ENCODE assay signal across 29 mouse cellular contexts in genomic region chrX:144338355-144338754, GRCm38 (mm10). TPM values are rescaled to one million over a fixed set of nuclear protein-coding genes. Genes with fewer than 3 reads are reported as not detected.
A peak's percentile ranks its signal among the peaks of the same experiment; 100 is the strongest.
DNase-seq lines count a peak whose midpoint lies in the region; ATAC-seq and TF ChIP-seq lines count a peak whose summit lies in the region.
"Had no signal": no experiment of that assay in that cellular context is flagged by ENCODE, and none has a peak within 500 bp of the region (broad histone marks: within the 10 kb centered on the region; RNA-seq: fewer than 3 reads in every experiment).

No protein-coding gene starts in this region.

- H3K4me3 ChIP-seq in liver, adult 2 months (ENCODE audit: insufficient read depth, low read depth, low read length) = no peak overlapping the region
- H3K4me3 ChIP-seq in liver, postnatal 0 days (ENCODE audit: low read depth, low read length) = no peak overlapping the region
- H3K4me3 ChIP-seq in MEL (ENCODE audit: control insufficient read depth in 1 of 2, insufficient read depth in 1 of 2, low read depth in 2 of 2, low read length in 2 of 2) = no peak overlapping the region
- H3K4me3 ChIP-seq in forebrain, embryonic 14.5 days (ENCODE audit: low read depth, low read length) = no peak overlapping the region
- H3K4me3 ChIP-seq: forebrain, embryonic 13.5 days; heart, embryonic 13.5 days; limb, embryonic 12.5 days; myocyte; neural tube, embryonic 12.5 days had no signal

- H3K27ac ChIP-seq in liver, adult 2 months (replicated peaks; ENCODE audit: insufficient read depth, low read depth, low read length) = no peak overlapping the region
- H3K27ac ChIP-seq in liver, postnatal 0 days (ENCODE audit: low read depth) = no peak overlapping the region
- H3K27ac ChIP-seq in MEL (ENCODE audit: control insufficient read depth, low read depth, low read length) = no peak overlapping the region
- H3K27ac ChIP-seq in forebrain, embryonic 14.5 days (ENCODE audit: low read depth, low read length) = no peak overlapping the region
- H3K27ac ChIP-seq: forebrain, embryonic 13.5 days; heart, embryonic 13.5 days; hindbrain, embryonic 14.5 days; limb, embryonic 12.5 days; neural tube, embryonic 12.5 days had no signal

- TF ChIP-seq POLR2A in liver, adult 2 months (IDR thresholded peaks at IDR 0.05; ENCODE audit: extremely low read depth, insufficient read depth, low read length) = no peak
- no peak for TF ChIP-seq POLR2A in MEL (IDR thresholded peaks at IDR 0.05; ENCODE audit: control insufficient read depth in 1 of 2, insufficient read depth in 1 of 2, low read depth in 1 of 2, low read length in 2 of 2, poor library complexity in 1 of 2)

- H3K4me2 ChIP-seq in liver, postnatal 0 days (ENCODE audit: low read depth, low read length) = no peak overlapping the region
- no peak overlapping the region for H3K4me2 ChIP-seq in forebrain, embryonic 14.5 days (ENCODE audit: low read length)
- H3K4me2 ChIP-seq: forebrain, embryonic 13.5 days; heart, embryonic 13.5 days; hindbrain, embryonic 14.5 days; limb, embryonic 12.5 days; liver, embryonic 11.5 days; midbrain, embryonic 11.5 days; neural tube, embryonic 12.5 days had no signal

- no peak overlapping the region for H3K9ac ChIP-seq in liver, adult 2 months (ENCODE audit: low read depth, low read length)
- H3K9ac ChIP-seq in liver, postnatal 0 days (replicated peaks) = no peak overlapping the region
- no peak overlapping the region for H3K9ac ChIP-seq in MEL (ENCODE audit: control insufficient read depth, low read depth, low read length, poor library complexity, severe bottlenecking)
- no peak overlapping the region for H3K9ac ChIP-seq in forebrain, embryonic 14.5 days (ENCODE audit: low read length)
- H3K9ac ChIP-seq: forebrain, embryonic 13.5 days; heart, embryonic 13.5 days; hindbrain, embryonic 14.5 days; limb, embryonic 12.5 days; neural tube, embryonic 12.5 days had no signal

- no peaks in the 10 kb centered on the region for H3K36me3 ChIP-seq in liver, adult 2 months (ENCODE audit: control insufficient read depth, insufficient read depth, low read length)
- no peaks in the 10 kb centered on the region; the same call in 1 of the 2 replicates for H3K36me3 ChIP-seq in liver, postnatal 0 days (replicated peaks; ENCODE audit: insufficient read depth, low read length)
- H3K36me3 ChIP-seq in MEL (ENCODE audit: control insufficient read depth in 1 of 2, insufficient read depth in 2 of 2, low read length in 2 of 2) = peaks cover 7 to 10% of the 10 kb centered on the region in 2 experiments
- no peaks in the 10 kb centered on the region for H3K36me3 ChIP-seq in splenic B cell, adult 2 months (ENCODE audit: control insufficient read depth, insufficient read depth, low read length, poor library complexity, severe bottlenecking)
- H3K36me3 ChIP-seq in forebrain, embryonic 14.5 days (ENCODE audit: control insufficient read depth, insufficient read depth, low read length) = no peaks in the 10 kb centered on the region
- H3K36me3 ChIP-seq: heart, embryonic 13.5 days; limb, embryonic 12.5 days; neural tube, embryonic 12.5 days had no signal

- H3K9me3 ChIP-seq in liver, postnatal 0 days (ENCODE audit: low read length) = no peaks in the 10 kb centered on the region
- no peaks in the 10 kb centered on the region for H3K9me3 ChIP-seq in MEL (replicated peaks; ENCODE audit: insufficient read depth, low read length)
- no peaks in the 10 kb centered on the region for H3K9me3 ChIP-seq in forebrain, embryonic 14.5 days (replicated peaks; ENCODE audit: control insufficient read depth, low read length)
- H3K9me3 ChIP-seq: forebrain, embryonic 13.5 days; G1E; heart, embryonic 13.5 days; limb, embryonic 12.5 days; neural tube, embryonic 12.5 days had no signal

- no peak for TF ChIP-seq RAD21 in MEL (IDR thresholded peaks at IDR 0.05; ENCODE audit: low read depth, low read length)

- H3K27me3 ChIP-seq in liver, adult 2 months (ENCODE audit: control insufficient read depth, insufficient read depth, low read length) = no peaks in the 10 kb centered on the region
- H3K27me3 ChIP-seq in liver, postnatal 0 days (ENCODE audit: insufficient read depth, low read length) = no peaks in the 10 kb centered on the region
- no peaks in the 10 kb centered on the region for H3K27me3 ChIP-seq in MEL (ENCODE audit: control insufficient read depth in 1 of 2, insufficient read depth in 2 of 2, low read length in 2 of 2)
- no peaks in the 10 kb centered on the region for H3K27me3 ChIP-seq in splenic B cell, adult 2 months (ENCODE audit: control insufficient read depth, insufficient read depth, low read length, poor library complexity, severe bottlenecking)
- H3K27me3 ChIP-seq in forebrain, embryonic 14.5 days (replicated peaks; ENCODE audit: control insufficient read depth, insufficient read depth, low read length) = no peaks in the 10 kb centered on the region
- H3K27me3 ChIP-seq: forebrain, embryonic 13.5 days; heart, embryonic 13.5 days; limb, embryonic 12.5 days; neural tube, embryonic 12.5 days had no signal

- no peaks in the 10 kb centered on the region for H3K79me2 ChIP-seq in liver, adult 2 months (ENCODE audit: control insufficient read depth, insufficient read depth, low read length)
- H3K79me2 ChIP-seq in MEL (ENCODE audit: control insufficient read depth, insufficient read depth, low read length, poor library complexity) = no peaks in the 10 kb centered on the region

- TF ChIP-seq CTCF in liver, adult 2 months (IDR thresholded peaks at IDR 0.05; ENCODE audit: low read depth, low read length) = no peak
- TF ChIP-seq CTCF in liver, postnatal 0 days (IDR thresholded peaks at IDR 0.05; ENCODE audit: low read depth) = no peak
- TF ChIP-seq CTCF in MEL (IDR thresholded peaks at IDR 0.05 in 2 of 3, conservative IDR thresholded peaks at IDR 0.05 in 1 of 3; ENCODE audit: control insufficient read depth in 1 of 3, insufficient read depth in 1 of 3, low read depth in 2 of 3, low read length in 3 of 3, poor library complexity in 1 of 3, severe bottlenecking in 1 of 3) = no peak

- peak; percentile 3 for DNase-seq in liver, adult 2 months (ENCODE audit: extremely low read depth, low read depth, low spot score)
- no peak for DNase-seq in liver, postnatal 0 days
- DNase-seq in MEL (ENCODE audit: low read depth, low spot score) = peak; percentile 53
- DNase-seq in splenic B cell, adult 2 months (ENCODE audit: low read depth, low spot score) = peak; percentile 20
- DNase-seq in frontal cortex, adult 2 months (ENCODE audit: extremely low spot score in 1 of 2, low spot score in 1 of 2) = no peak
- no peak for DNase-seq in ovary, postnatal 10 days (ENCODE audit: low spot score)
- DNase-seq in forebrain, embryonic 14.5 days (ENCODE audit: low spot score) = no peak
- DNase-seq: adrenal gland, adult 2 months; adrenal gland, postnatal 36 days; cerebellum, adult 9-11 months; heart, postnatal 10 days; kidney, adult 11 months; kidney, postnatal 14 days; layer of hippocampus, adult 9-11 months; right cerebral cortex, postnatal 4 days; thymus, adult 2 months; thymus, postnatal 4 days had no signal

- no peak for ATAC-seq in liver, postnatal 0 days
- peak; percentile 73 for ATAC-seq in common myeloid progenitor, adult 5-6 weeks (replicated peaks; ENCODE audit: low read depth, poor library complexity, severe bottlenecking)
- no peak for ATAC-seq in forebrain, embryonic 14.5 days
- ATAC-seq: activated CD4-positive, CD25-positive, alpha-beta regulatory T cell, adult 4 months; forebrain, embryonic 13.5 days; midbrain, embryonic 16.5 days had no signal

- TF ChIP-seq EP300 in liver, postnatal 0 days (IDR thresholded peaks at IDR 0.05; ENCODE audit: low read depth) = no peak
- no peak for TF ChIP-seq EP300 in MEL (IDR thresholded peaks at IDR 0.05; ENCODE audit: low read depth in 1 of 2, low read length in 2 of 2)

- no peaks in the 10 kb centered on the region for H3K4me1 ChIP-seq in liver, adult 2 months (ENCODE audit: control insufficient read depth, insufficient read depth, low read length)
- H3K4me1 ChIP-seq in liver, postnatal 0 days (ENCODE audit: insufficient read depth) = no peaks in the 10 kb centered on the region
- peaks cover 4 to 7% of the 10 kb centered on the region in 2 experiments; a peak in 3 of 4 replicates for H3K4me1 ChIP-seq in MEL (ENCODE audit: control insufficient read depth in 1 of 2, insufficient read depth in 2 of 2, low read length in 2 of 2)
- no peaks in the 10 kb centered on the region for H3K4me1 ChIP-seq in forebrain, embryonic 14.5 days (ENCODE audit: control insufficient read depth, insufficient read depth, low read length)
- H3K4me1 ChIP-seq: forebrain, embryonic 13.5 days; heart, embryonic 13.5 days; limb, embryonic 12.5 days; neural tube, embryonic 12.5 days had no signal

TF ChIP-seq in MEL, 35 proteins besides CTCF, POLR2A, EP300 and RAD21:
- TF ChIP-seq POLR2AphosphoS5 (IDR thresholded peaks at IDR 0.05; ENCODE audit: borderline replicate concordance, low read depth, low read length) (no peak), ELF1 (IDR thresholded peaks at IDR 0.05; ENCODE audit: low read depth, low read length) (no peak), UBTF (IDR thresholded peaks at IDR 0.05; ENCODE audit: borderline replicate concordance, insufficient read depth, low read depth, low read length) (no peak), ZKSCAN1 (IDR thresholded peaks at IDR 0.05; ENCODE audit: low read depth, low read length) (no peak), HCFC1 (IDR thresholded peaks at IDR 0.05; ENCODE audit: low read depth, low read length) (no peak), SMC3 (IDR thresholded peaks at IDR 0.05; ENCODE audit: low read depth, low read length) (no peak), CHD1 (IDR thresholded peaks at IDR 0.05; ENCODE audit: low read depth, low read length) (no peak), MAZ (IDR thresholded peaks at IDR 0.05; ENCODE audit: low read depth, low read length) (no peak), SIN3A (IDR thresholded peaks at IDR 0.05; ENCODE audit: low read length) (no peak)

RNA-seq across cellular contexts. Expression of gene Alg13, which starts 20.8 kb away (rescaled TPM):
- total RNA-seq in liver, adult 2 months (2014; rRNA removed) = 6.4 and 7.1 TPM in 2 replicates
- 4.9 and 6.1 TPM in 2 replicates for polyA plus RNA-seq in liver, adult 2 months (2012; rRNA removed)
- 4.6 and 5.5 TPM in 2 replicates for polyA plus RNA-seq in liver, postnatal 0 days (2015; fragmentation: Nextera tagmentation; extraction: Ambion mirVana)
- total RNA-seq in MEL (2012; rRNA removed) = 36.5 and 36.8 TPM in 2 replicates
- polyA plus RNA-seq in MEL (2012; ENCODE audit: insufficient read depth in 1 of 2, insufficient read length in 2 of 2, low read depth in 1 of 2, low replicate concordance in 2 of 2, missing spikeins in 1 of 2) = 10 to 100 TPM in 1 of 2 experiments, not detected in 1; 51.4 TPM
- 7.0 and 15.5 TPM in 2 replicates for total RNA-seq in common myeloid progenitor, adult 5-6 weeks (2017)
- polyA plus RNA-seq in frontal cortex, adult 2 months (2012; rRNA removed) = 9.3 TPM in 2 replicates
- 17.4 and 19.5 TPM in 2 replicates for polyA plus RNA-seq in forebrain, embryonic 14.5 days (2014; fragmentation: Nextera tagmentation; extraction: Ambion mirVana)

Comparison
In these comparisons a context has a peak if more than half of its experiments do, and no peak if none do; other contexts are left out.
1. DNase-seq: peak in liver, adult 2 months (single experiment), MEL (single experiment) and splenic B cell, adult 2 months (single experiment); none in liver, postnatal 0 days (single experiment), frontal cortex, adult 2 months (0 of 2), ovary, postnatal 10 days (single experiment) and forebrain, embryonic 14.5 days (single experiment).